Mouse (Mus musculus) ES-Bruce4 (cell line): Measurements from ENCODE around the gene Creld2. TPM values are rescaled to one million over a fixed set of nuclear protein-coding genes. Genes with fewer than 3 reads are reported as not detected.

Source experiments
- H3K27ac ChIP-seq: 2 replicates; pipeline ENCODE4 v1.5.1; 2012; ENCODE audit warnings: low read length, inconsistent platforms; ENCODE audit not compliant: insufficient read depth
- H3K27me3 ChIP-seq: 2 replicates; pipeline ENCODE4 v1.6.1; 2012; ENCODE audit warnings: mild to moderate bottlenecking, low read length, inconsistent platforms; ENCODE audit not compliant: control insufficient read depth, poor library complexity, insufficient read depth, severe bottlenecking
- H3K36me3 ChIP-seq: 2 replicates; pipeline ENCODE4 v1.6.1; 2012; ENCODE audit warnings: inconsistent platforms, mild to moderate bottlenecking, low read length, moderate library complexity; ENCODE audit not compliant: control insufficient read depth, poor library complexity, insufficient read depth, severe bottlenecking
- H3K4me1 ChIP-seq: one replicate; pipeline ENCODE4 v1.8.1; 2011; ENCODE audit warnings: low read length; ENCODE audit not compliant: control insufficient read depth, insufficient read depth
- H3K4me3 ChIP-seq: 2 replicates; pipeline ENCODE4 v1.5.1; 2011; ENCODE audit warnings: low read depth, mild to moderate bottlenecking, low read length
- H3K9ac ChIP-seq: 2 replicates; pipeline ENCODE4 v1.6.1; 2012; ENCODE audit warnings: low read depth, mild to moderate bottlenecking, inconsistent platforms; ENCODE audit not compliant: poor library complexity, severe bottlenecking
- H3K9me3 ChIP-seq: replicated peaks from 2 replicates; pipeline ENCODE4 v1.6.1; 2012; ENCODE audit warnings: mild to moderate bottlenecking, low read length, inconsistent platforms; ENCODE audit not compliant: control insufficient read depth, poor library complexity, insufficient read depth, severe bottlenecking
- CTCF ChIP-seq: IDR thresholded peaks from one replicate; pipeline ENCODE4 v1.8.1; 2011; ENCODE audit warnings: low read depth, low read length
- EP300 ChIP-seq: IDR thresholded peaks from 2 replicates; pipeline ENCODE4 v1.6.1; 2011; ENCODE audit warnings: low read depth, low read length; ENCODE audit not compliant: insufficient read depth
- POLR2A ChIP-seq: IDR thresholded peaks from one replicate; pipeline ENCODE4 v1.8.1; 2011; ENCODE audit warnings: low read length; ENCODE audit not compliant: insufficient read depth
- polyA plus RNA-seq: library from polyadenylated mRNA; stranded (reverse); fragments of >200 nt; gene quantifications from 2 replicates; pipeline ENCODE4 v1.2.4, GENCODE M21; 2011; ENCODE audit warnings: low read depth; ENCODE audit not compliant: missing spikeins, insufficient read depth, insufficient read length

Gene Creld2
- polyA plus RNA-seq, 1 experiment = 40.2 TPM

DNA sequence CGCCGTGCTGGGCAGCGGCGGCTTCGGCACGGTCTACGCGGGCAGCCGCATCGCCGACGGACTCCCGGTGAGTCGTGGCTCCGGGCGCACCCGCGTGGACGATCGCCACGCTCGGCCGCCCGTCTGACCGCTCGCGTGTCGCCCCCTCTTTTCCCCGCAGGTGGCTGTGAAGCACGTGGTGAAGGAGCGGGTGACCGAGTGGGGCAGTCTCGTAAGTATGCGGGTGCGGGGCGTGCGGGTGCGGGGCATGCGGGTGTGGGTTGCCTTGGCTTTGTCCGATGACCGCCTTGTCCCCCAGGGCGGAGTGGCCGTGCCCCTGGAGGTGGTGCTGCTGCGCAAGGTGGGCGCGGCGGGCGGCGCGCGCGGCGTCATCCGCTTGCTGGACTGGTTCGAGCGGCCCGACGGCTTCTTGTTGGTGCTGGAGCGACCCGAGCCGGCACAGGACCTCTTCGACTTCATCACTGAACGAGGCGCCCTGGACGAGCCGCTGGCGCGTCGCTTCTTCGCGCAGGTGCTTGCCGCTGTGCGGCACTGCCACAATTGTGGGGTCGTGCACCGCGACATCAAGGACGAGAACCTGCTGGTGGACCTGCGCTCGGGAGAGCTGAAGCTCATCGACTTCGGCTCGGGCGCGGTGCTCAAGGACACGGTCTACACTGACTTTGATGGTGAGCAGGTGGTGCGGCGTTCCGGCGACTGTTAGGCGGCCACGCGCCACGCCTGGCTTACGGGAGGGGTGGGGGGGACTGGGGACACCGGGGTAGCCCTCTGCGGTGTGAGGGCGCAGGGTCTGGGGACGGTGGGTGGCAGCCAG is 43.6 kb downstream of the Creld2 start:
- peak overlapping the region; percentile 95 for H3K9ac ChIP-seq
- H3K27ac ChIP-seq = peak overlapping the region; percentile 23
- no peak for TF ChIP-seq POLR2A
- H3K36me3 ChIP-seq = peaks cover 28% of the 10 kb centered on the region
- no peaks in the 10 kb centered on the region for H3K27me3 ChIP-seq
- H3K4me3 ChIP-seq = peak overlapping the region; percentile 88
- peaks cover 6% of the 10 kb centered on the region for H3K4me1 ChIP-seq
- H3K9me3 ChIP-seq = no peaks in the 10 kb centered on the region

DNA sequence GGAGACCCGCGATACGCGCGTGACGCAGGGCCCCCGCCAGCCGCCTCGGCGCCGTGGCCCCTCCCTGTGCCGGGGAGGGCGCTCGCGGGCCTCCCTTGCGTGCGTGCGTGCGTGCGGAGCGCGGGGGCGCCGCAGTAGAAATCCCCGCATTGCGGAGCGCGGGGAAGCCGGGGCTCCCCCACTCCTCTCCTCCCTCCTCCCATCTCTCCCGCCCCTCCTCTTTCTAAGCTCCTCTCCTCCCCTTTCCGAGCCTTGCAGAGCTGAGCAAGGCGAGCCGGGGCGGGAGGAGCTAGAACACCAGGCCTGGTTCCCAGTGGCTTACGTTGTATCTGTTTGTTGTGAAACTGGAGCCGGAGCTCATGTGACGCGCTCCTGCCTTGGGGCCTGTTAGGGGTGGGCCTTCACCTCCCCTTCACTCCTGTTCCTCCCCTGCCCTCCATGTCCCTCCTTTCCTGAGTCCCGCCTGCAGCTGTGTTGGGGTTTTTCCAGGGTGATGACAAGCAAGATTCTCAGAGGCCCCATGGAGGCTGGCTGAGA is 44.3 kb downstream of the Creld2 start:
- peak; percentile 24 for TF ChIP-seq POLR2A
- peak; percentile 89 for TF ChIP-seq EP300
- TF ChIP-seq CTCF = no peak
- H3K36me3 ChIP-seq = peaks cover 28% of the 10 kb centered on the region
- H3K4me3 ChIP-seq = peak overlapping the region; percentile 88
- peak overlapping the region; percentile 99 for H3K27ac ChIP-seq
- peak overlapping the region; percentile 95 for H3K9ac ChIP-seq
- H3K27me3 ChIP-seq = no peaks in the 10 kb centered on the region
- H3K4me1 ChIP-seq = peaks cover 10% of the 10 kb centered on the region
- no peaks in the 10 kb centered on the region for H3K9me3 ChIP-seq

DNA sequence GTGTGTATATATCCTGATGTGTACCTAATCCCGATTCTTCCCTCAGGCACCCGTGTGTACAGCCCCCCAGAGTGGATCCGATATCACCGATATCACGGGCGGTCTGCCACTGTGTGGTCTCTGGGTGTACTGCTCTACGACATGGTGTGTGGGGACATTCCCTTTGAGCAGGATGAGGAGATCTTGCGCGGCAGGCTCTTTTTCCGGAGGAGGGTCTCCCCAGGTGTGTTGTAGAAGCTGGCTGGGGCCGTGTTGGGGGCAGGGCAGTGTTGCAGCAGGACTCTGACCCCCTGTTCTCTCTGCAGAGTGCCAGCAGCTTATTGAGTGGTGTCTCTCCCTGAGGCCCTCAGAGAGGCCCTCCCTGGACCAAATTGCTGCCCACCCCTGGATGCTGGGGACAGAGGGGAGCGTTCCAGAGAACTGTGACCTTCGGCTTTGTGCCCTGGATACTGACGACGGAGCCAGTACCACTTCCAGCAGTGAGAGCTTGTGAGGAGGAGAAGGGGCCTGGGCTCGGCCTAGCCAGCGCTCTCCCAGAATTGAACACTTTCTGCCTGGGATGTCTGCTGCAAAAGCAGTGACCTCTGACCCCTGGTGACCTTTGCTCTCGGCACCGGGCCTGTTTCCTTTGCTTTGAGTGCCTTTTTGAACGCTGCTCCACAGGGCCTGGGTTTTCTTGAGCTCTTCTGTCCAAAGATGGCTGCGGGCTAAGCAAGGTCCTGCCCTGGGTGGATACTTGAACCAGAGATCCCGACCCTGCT is 45.0 kb downstream of the Creld2 start:
- H3K36me3 ChIP-seq = peaks cover 28% of the 10 kb centered on the region
- H3K27me3 ChIP-seq = no peaks in the 10 kb centered on the region
- H3K27ac ChIP-seq = peak overlapping the region; percentile 99
- TF ChIP-seq POLR2A (no peak), EP300 (0 out of 2 replicates have a peak, but pooled peaks have one; percentile 1), CTCF (no peak)
- peaks cover 10% of the 10 kb centered on the region for H3K4me1 ChIP-seq
- peaks cover 4% of the 10 kb centered on the region; the same call in 1 of the 2 replicates for H3K9me3 ChIP-seq
- peak overlapping the region; percentile 95 for H3K9ac ChIP-seq
- peak overlapping the region; percentile 88 for H3K4me3 ChIP-seq

DNA sequence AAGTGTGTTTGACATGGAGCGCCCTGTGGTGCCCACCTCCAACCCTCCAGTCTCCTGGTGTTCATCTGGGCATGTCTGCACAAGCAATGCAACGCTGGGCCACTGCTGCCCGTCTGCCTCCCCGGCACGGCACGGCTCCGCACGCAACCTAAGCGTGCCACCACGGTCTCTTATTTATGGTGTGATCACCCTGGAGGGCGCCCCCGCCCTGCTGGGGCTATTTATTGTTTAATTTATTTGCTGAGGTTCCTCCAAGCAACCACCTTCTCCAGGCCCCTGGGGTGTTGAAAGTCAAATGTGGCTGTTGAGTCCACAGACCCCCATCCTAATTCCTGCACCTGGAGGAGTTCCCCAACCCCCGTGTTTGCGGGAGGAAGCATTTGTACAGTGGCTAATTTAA is 45.6 kb downstream of the Creld2 start:
- TF ChIP-seq POLR2A (no peak), EP300 (no peak), CTCF (no peak)
- peaks cover 9% of the 10 kb centered on the region; the same call in 1 of the 2 replicates for H3K9me3 ChIP-seq
- peak overlapping the region; percentile 88 for H3K4me3 ChIP-seq
- peak overlapping the region; percentile 95 for H3K9ac ChIP-seq
- H3K4me1 ChIP-seq = peaks cover 10% of the 10 kb centered on the region
- H3K36me3 ChIP-seq = peaks cover 28% of the 10 kb centered on the region
- H3K27ac ChIP-seq = peak overlapping the region; percentile 99
- no peaks in the 10 kb centered on the region for H3K27me3 ChIP-seq

DNA sequence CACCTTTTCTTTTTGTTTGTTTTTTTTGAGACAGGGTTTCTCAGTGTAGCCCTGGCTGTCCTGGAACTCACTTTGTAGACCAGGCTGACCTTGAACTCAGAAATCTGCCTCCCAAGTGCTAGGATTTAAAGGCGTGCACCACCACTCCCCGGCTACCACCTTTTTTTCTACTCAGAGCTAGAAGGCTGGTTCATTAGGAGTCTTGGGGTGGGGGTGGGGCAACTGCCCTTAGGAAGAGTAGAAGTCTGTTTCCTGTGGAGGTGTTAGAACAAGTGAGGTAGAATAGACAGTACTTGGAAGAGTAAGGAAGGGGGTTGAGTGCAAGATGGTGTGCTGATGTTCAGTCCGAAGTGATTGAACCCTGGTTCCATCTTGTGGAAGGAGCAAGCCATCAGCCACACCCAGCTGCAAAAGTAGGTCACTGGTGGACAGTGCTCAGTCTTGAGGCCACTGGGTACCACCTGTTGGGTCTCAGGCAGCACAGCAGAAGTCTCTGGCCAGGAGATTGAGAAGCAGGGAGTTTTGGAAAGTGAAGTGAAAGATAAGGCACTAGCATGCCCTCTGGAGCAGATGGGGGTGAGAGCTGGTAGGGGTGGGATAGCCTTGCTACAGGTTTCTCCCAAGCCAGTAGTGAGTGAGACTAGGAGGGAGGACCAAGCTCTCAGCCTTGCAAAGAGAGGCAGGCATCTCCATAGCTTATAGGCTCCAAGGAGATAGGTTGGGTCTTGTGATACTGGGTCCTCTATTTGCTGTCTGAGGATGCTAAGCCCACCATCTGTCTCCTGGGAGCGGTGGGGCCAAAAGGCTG is 46.6 kb downstream of the Creld2 start:
- TF ChIP-seq EP300 (no peak), POLR2A (no peak), CTCF (no peak)
- peaks cover 9% of the 10 kb centered on the region; the same call in 1 of the 2 replicates for H3K9me3 ChIP-seq
- peak overlapping the region; percentile 99 for H3K27ac ChIP-seq
- H3K4me3 ChIP-seq = peak overlapping the region; percentile 3
- H3K9ac ChIP-seq = peak overlapping the region; percentile 95; the same call in 1 of the 2 replicates
- peaks cover 28% of the 10 kb centered on the region for H3K36me3 ChIP-seq
- peaks cover 10% of the 10 kb centered on the region for H3K4me1 ChIP-seq
- H3K27me3 ChIP-seq = no peaks in the 10 kb centered on the region
